In genomic region chr14:48507376-48507775, GRCm38 (mm10) we compare ENCODE assay signal across 18 mouse cellular contexts.
DNase-seq lines count a peak whose midpoint lies in the region; ATAC-seq lines count a peak whose summit lies in the region.
"Had no signal": no experiment of that assay in that cellular context is flagged by ENCODE, and none has a peak within 500 bp of the region (broad histone marks: within the 10 kb centered on the region; RNA-seq: fewer than 3 reads in every experiment).

No protein-coding gene starts in this region.

- no peaks in the 10 kb centered on the region for H3K9me3 ChIP-seq in forebrain, embryonic 14.5 days (replicated peaks; ENCODE audit: control insufficient read depth, low read length)
- H3K9me3 ChIP-seq in forebrain, embryonic 15.5 days = no peaks in the 10 kb centered on the region
- H3K9me3 ChIP-seq: forebrain, embryonic 12.5 days; heart, embryonic 13.5 days; limb, embryonic 10.5 days; liver, embryonic 13.5 days; lung, embryonic 15.5 days; neural tube, embryonic 13.5 days; stomach, embryonic 15.5 days had no signal

- no peaks in the 10 kb centered on the region for H3K36me3 ChIP-seq in forebrain, embryonic 14.5 days (ENCODE audit: control insufficient read depth, insufficient read depth, low read length)
- peaks cover 9% of the 10 kb centered on the region; the same call in 1 of the 2 replicates for H3K36me3 ChIP-seq in forebrain, embryonic 15.5 days

- peak; percentile 19 for DNase-seq in forebrain, embryonic 14.5 days (ENCODE audit: low spot score)
- peak; percentile 60 for DNase-seq in kidney, adult 9 months
- DNase-seq in kidney, postnatal 4 days = no peak
- peak; percentile 18 for DNase-seq in MN1 (ENCODE audit: low spot score)
- peak; percentile 2 to 7 for DNase-seq in adrenal gland, postnatal 36 days
- DNase-seq in thymus, postnatal 4 days = no peak
- DNase-seq: cerebellum, adult 9-11 months; heart, postnatal 36 days; liver, embryonic 13.5 days; thymus, adult 2 months had no signal

- H3K27ac ChIP-seq in forebrain, embryonic 14.5 days (ENCODE audit: low read depth, low read length) = no peak overlapping the region
- H3K27ac ChIP-seq in forebrain, embryonic 15.5 days (replicated peaks) = no peak overlapping the region
- H3K27ac ChIP-seq: forebrain, embryonic 12.5 days; heart, embryonic 13.5 days; left cerebral cortex, adult 2 months; limb, embryonic 10.5 days; liver, embryonic 13.5 days; lung, embryonic 15.5 days; neural tube, embryonic 13.5 days; stomach, embryonic 15.5 days had no signal

- H3K9ac ChIP-seq in forebrain, embryonic 14.5 days (ENCODE audit: low read length) = no peak overlapping the region
- no peak overlapping the region for H3K9ac ChIP-seq in forebrain, embryonic 15.5 days (replicated peaks)
- H3K9ac ChIP-seq: forebrain, embryonic 12.5 days; heart, embryonic 13.5 days; liver, embryonic 13.5 days; lung, embryonic 15.5 days; neural tube, embryonic 13.5 days; stomach, embryonic 15.5 days had no signal

- no peak overlapping the region for H3K4me2 ChIP-seq in forebrain, embryonic 14.5 days (ENCODE audit: low read length)
- no peak overlapping the region for H3K4me2 ChIP-seq in forebrain, embryonic 15.5 days (replicated peaks)
- H3K4me2 ChIP-seq: forebrain, embryonic 12.5 days; heart, embryonic 13.5 days; liver, embryonic 13.5 days; lung, embryonic 15.5 days; neural tube, embryonic 13.5 days; stomach, embryonic 15.5 days had no signal

- peaks cover 4% of the 10 kb centered on the region for H3K27me3 ChIP-seq in forebrain, embryonic 14.5 days (replicated peaks; ENCODE audit: control insufficient read depth, insufficient read depth, low read length)
- H3K27me3 ChIP-seq in forebrain, embryonic 15.5 days = no peaks in the 10 kb centered on the region; the same call in 1 of the 2 replicates
- H3K27me3 ChIP-seq: heart, embryonic 13.5 days; liver, embryonic 13.5 days; lung, embryonic 15.5 days; stomach, embryonic 15.5 days had no signal

- peaks cover 6% of the 10 kb centered on the region; the same call in 1 of the 2 replicates for H3K4me1 ChIP-seq in forebrain, embryonic 14.5 days (ENCODE audit: control insufficient read depth, insufficient read depth, low read length)
- peaks cover 11% of the 10 kb centered on the region for H3K4me1 ChIP-seq in forebrain, embryonic 15.5 days
- H3K4me1 ChIP-seq: heart, embryonic 13.5 days; liver, embryonic 13.5 days; lung, embryonic 15.5 days; stomach, embryonic 15.5 days had no signal

- no peak overlapping the region for H3K4me3 ChIP-seq in forebrain, embryonic 14.5 days (ENCODE audit: low read depth, low read length)
- H3K4me3 ChIP-seq in forebrain, embryonic 15.5 days = no peak overlapping the region
- H3K4me3 ChIP-seq: forebrain, embryonic 12.5 days; heart, embryonic 13.5 days; left cerebral cortex, adult 2 months; limb, embryonic 10.5 days; liver, embryonic 13.5 days; lung, embryonic 15.5 days; neural tube, embryonic 13.5 days; stomach, embryonic 15.5 days had no signal

- 55% methylated on average over 8 of the region's 8 CpGs for WGBS in forebrain, embryonic 14.5 days
- WGBS in forebrain, embryonic 15.5 days = 61% methylated on average over 8 of the region's 8 CpGs

- 0 out of 2 replicates have a peak, but pooled peaks have one; percentile 18 for ATAC-seq in forebrain, embryonic 14.5 days
- ATAC-seq in forebrain, embryonic 15.5 days (replicated peaks) = no peak

Comparison
In these comparisons a context has a peak if more than half of its experiments do, and no peak if none do; other contexts are left out.
1. DNase-seq: peak in forebrain, embryonic 14.5 days (single experiment), kidney, adult 9 months (single experiment), MN1 (single experiment) and adrenal gland, postnatal 36 days (2 of 2); none in kidney, postnatal 4 days (0 of 2) and thymus, postnatal 4 days (single experiment).